Mouse (Mus musculus) bone marrow, adult 2 months (tissue): ENCODE data around the gene Ush2a. TPM values are rescaled to one million over a fixed set of nuclear protein-coding genes. Genes with fewer than 3 reads are reported as not detected.

Experiments used
- H3K27ac ChIP-seq: fragments of 200-500 bp; 2 replicates; pipeline ENCODE4 v1.5.1; 2012; ENCODE audit warnings: low read depth, mild to moderate bottlenecking, control low read depth, inconsistent platforms, low read length; ENCODE audit not compliant: control insufficient read depth, poor library complexity, insufficient read depth
- H3K4me1 ChIP-seq: fragments of 200-500 bp; 2 replicates; pipeline ENCODE4 v1.6.1; 2011; ENCODE audit warnings: low read length; ENCODE audit not compliant: control insufficient read depth, insufficient read depth
- H3K4me3 ChIP-seq: fragments of 200-500 bp; replicated peaks from 2 replicates; pipeline ENCODE3; 2011; ENCODE audit warnings: mild to moderate bottlenecking, low read depth, low read length, control low read depth; ENCODE audit not compliant: control insufficient read depth
- CTCF ChIP-seq: fragments of 200-500 bp; IDR thresholded peaks from 2 replicates; pipeline ENCODE4 v1.5.1; 2011; ENCODE audit warnings: low read length, control low read depth; ENCODE audit not compliant: control insufficient read depth, insufficient read depth
- POLR2A ChIP-seq: fragments of 200-500 bp; IDR thresholded peaks from 2 replicates; pipeline ENCODE4 v1.6.1; 2011; ENCODE audit warnings: low read depth, mild to moderate bottlenecking, control low read depth, low read length, borderline replicate concordance; ENCODE audit not compliant: control insufficient read depth
- WGBS: fragments of 180-500 bp; shearing (Covaris S2); methylation state at CpG from one replicate; pipeline ENCODE4 v1.1.7; 2018; 5-methylcytosine and 5-hydroxymethylcytosine counted together
- polyA plus RNA-seq: library from polyadenylated mRNA; stranded (reverse); fragments of >200 nt; gene quantifications from 2 replicates; pipeline ENCODE4 v1.2.4, GENCODE M21; 2011; ENCODE audit warnings: low replicate concordance; ENCODE audit not compliant: missing spikeins, insufficient read depth, insufficient read length

The Ush2a gene
- polyA plus RNA-seq, 1 experiment: not detected

- H3K4me1 ChIP-seq: no peaks in the 10 kb centered on the region
- H3K4me3 ChIP-seq: no peak overlapping the region
- WGBS: 86% methylated on average over 3 of the region's 3 CpGs
- H3K27ac ChIP-seq: no peak overlapping the region
- TF ChIP-seq CTCF: no peak
- TF ChIP-seq POLR2A: no peak
Measured at GRCm38 (mm10) chr1:188760515-188760914, 498.7 kb downstream of the Ush2a start.

DNA sequence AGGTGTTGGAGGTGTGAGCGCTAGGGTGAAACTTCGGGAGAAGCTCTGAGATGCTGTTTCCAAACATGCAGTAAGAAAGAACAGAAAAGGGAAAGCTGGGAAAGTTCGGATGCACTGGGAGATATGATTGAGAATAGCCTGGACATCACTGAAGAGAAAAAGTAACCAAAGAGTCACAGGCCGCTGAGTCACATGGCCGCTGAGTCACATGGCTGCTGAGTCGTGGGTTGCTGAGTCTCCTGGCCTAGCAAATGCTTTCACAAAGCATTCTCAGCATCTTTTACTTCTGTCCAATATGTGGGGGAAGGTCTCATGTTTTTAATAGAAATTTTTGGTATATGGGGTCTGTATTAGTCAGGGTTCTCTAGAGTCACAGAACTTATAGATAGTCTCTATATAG, 500.6 kb downstream of the Ush2a start:
- no peaks in the 10 kb centered on the region for H3K4me1 ChIP-seq
- WGBS: 70% methylated on average over 6 of the region's 6 CpGs
- TF ChIP-seq CTCF (no peak), POLR2A (no peak)
- no peak overlapping the region for H3K27ac ChIP-seq
- H3K4me3 ChIP-seq: no peak overlapping the region

GRCm38 (mm10) chr1:188763761-188764160, 501.9 kb downstream of the Ush2a start:
- Histone ChIP-seq H3K4me3 (no peak overlapping the region), H3K27ac (no peak overlapping the region), H3K4me1 (no peaks in the 10 kb centered on the region)
- TF ChIP-seq CTCF: no peak
- no peak for TF ChIP-seq POLR2A
- 70% methylated on average over 3 of the region's 3 CpGs for WGBS

- H3K4me3 ChIP-seq: no peak overlapping the region
- 53% methylated on average over 1 of the region's 1 CpGs for WGBS
Measured at GRCm38 (mm10) chr1:188770828-188771227, 509.0 kb downstream of the Ush2a start.

GRCm38 (mm10) chr1:188772516-188773229, 510.9 kb downstream of the Ush2a start:
- TF ChIP-seq CTCF (no peak), POLR2A (no peak)
- 80% methylated on average over 7 of the region's 7 CpGs for WGBS
- H3K4me1 ChIP-seq: no peaks in the 10 kb centered on the region
- no peak overlapping the region for H3K4me3 ChIP-seq
- no peak overlapping the region for H3K27ac ChIP-seq

More at GRCm38 (mm10) chr1:188770828-188771227, 509.0 kb downstream of the Ush2a start:
- Histone ChIP-seq H3K4me1 (no peaks in the 10 kb centered on the region), H3K27ac (no peak overlapping the region)
- TF ChIP-seq CTCF (no peak), POLR2A (no peak)

- WGBS: 82% methylated on average over 7 of the region's 7 CpGs
- no peak overlapping the region for H3K27ac ChIP-seq
Measured at GRCm38 (mm10) chr1:188773631-188774030, 511.8 kb downstream of the Ush2a start.

GRCm38 (mm10) chr1:188777556-188778161, 515.8 kb downstream of the Ush2a start:
- WGBS: 73% methylated on average over 8 of the region's 8 CpGs
- Histone ChIP-seq H3K27ac (no peak overlapping the region), H3K4me3 (no peak overlapping the region), H3K4me1 (no peaks in the 10 kb centered on the region)
- TF ChIP-seq POLR2A: no peak
- TF ChIP-seq CTCF: no peak

More at GRCm38 (mm10) chr1:188773631-188774030, 511.8 kb downstream of the Ush2a start:
- no peak overlapping the region for H3K4me3 ChIP-seq
- no peaks in the 10 kb centered on the region for H3K4me1 ChIP-seq
- TF ChIP-seq POLR2A (no peak), CTCF (no peak)

- Histone ChIP-seq H3K27ac (no peak overlapping the region), H3K4me1 (no peaks in the 10 kb centered on the region), H3K4me3 (no peak overlapping the region)
- TF ChIP-seq POLR2A (no peak), CTCF (no peak)
- 87% methylated on average over 10 of the region's 10 CpGs for WGBS
Measured at GRCm38 (mm10) chr1:188785056-188785455, 523.2 kb downstream of the Ush2a start.

DNA sequence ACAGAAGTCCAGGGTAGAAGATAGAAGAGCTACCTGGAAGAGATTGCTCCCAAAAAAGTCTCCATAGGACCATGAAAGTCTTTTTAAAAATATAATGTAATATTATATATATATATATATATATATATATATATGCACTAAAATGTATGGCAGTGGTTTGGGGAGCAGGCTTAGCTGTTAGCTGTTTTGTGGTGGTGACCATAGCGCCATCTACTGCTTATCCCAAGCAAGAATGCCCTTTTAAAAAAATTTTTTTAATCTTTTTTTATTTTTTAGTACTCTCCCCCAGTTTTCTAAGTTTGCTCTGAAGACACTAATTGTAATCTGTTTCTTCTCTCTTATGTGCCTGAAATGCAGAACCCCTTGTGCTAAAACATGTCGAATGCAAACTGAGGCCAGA, 543.2 kb downstream of the Ush2a start:
- TF ChIP-seq CTCF: no peak
- no peak for TF ChIP-seq POLR2A
- Histone ChIP-seq H3K4me1 (no peaks in the 10 kb centered on the region), H3K27ac (no peak overlapping the region), H3K4me3 (no peak overlapping the region)
- 27% methylated on average over 2 of the region's 2 CpGs for WGBS

DNA sequence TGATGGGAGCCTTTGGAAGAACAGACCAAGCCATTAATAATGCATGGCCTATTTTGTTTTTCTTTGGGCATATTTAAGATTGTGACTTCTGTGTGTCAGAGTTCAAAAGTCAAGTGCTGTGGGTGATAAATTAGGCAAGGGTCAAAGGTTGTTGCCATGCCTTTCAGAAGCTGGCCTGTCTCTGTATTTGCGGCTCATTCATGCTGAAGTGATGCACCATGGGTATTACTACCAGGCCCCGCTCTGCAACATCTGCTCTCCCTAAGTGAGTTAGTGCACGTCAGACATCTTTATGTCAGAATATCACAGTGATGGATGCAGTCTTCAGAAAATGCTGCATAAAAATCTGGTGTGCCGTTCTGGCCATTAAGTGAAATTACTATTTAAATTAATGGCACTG, 544.0 kb downstream of the Ush2a start:
- WGBS: 80% methylated on average over 4 of the region's 4 CpGs
- TF ChIP-seq CTCF: no peak
- TF ChIP-seq POLR2A: no peak
- H3K27ac ChIP-seq: no peak overlapping the region
- no peak overlapping the region for H3K4me3 ChIP-seq
- H3K4me1 ChIP-seq: no peaks in the 10 kb centered on the region; the same call in 1 of the 2 replicates
